Mouse (Mus musculus): ENCODE results near the gene Cryl1.

Gene Cryl1

GRCm38 (mm10) chr14:57318812-57319211, 79.5 kb downstream of the Cryl1 start:
- no peak for DNase-seq (ENCODE audit: low read depth, low spot score)

- peak; percentile 39 for DNase-seq (ENCODE audit: low read depth, low spot score)
Measured at GRCm38 (mm10) chr14:57316662-57317600, 81.4 kb downstream of the Cryl1 start.

- peak; percentile 29 for DNase-seq (ENCODE audit: low read depth, low spot score)
Measured at GRCm38 (mm10) chr14:57315976-57316375, 82.4 kb downstream of the Cryl1 start.

GRCm38 (mm10) chr14:57315551-57315950, 82.8 kb downstream of the Cryl1 start:
- DNase-seq (ENCODE audit: low read depth, low spot score) = peak; percentile 18

GRCm38 (mm10) chr14:57301600-57302230, 96.6 kb downstream of the Cryl1 start:
- no peak for DNase-seq (ENCODE audit: low read depth, low spot score)

- DNase-seq (ENCODE audit: low read depth, low spot score) = no peak
Measured at GRCm38 (mm10) chr14:57300530-57300929, 97.8 kb downstream of the Cryl1 start.

- DNase-seq (ENCODE audit: low read depth, low spot score) = no peak
Measured at GRCm38 (mm10) chr14:57297672-57298071, 100.7 kb downstream of the Cryl1 start.

GRCm38 (mm10) chr14:57291399-57291942, 106.9 kb downstream of the Cryl1 start:
- DNase-seq (ENCODE audit: low read depth, low spot score) = no peak

- no peak for DNase-seq (ENCODE audit: low read depth, low spot score)
Measured at GRCm38 (mm10) chr14:57289105-57289504, 109.2 kb downstream of the Cryl1 start.

- DNase-seq (ENCODE audit: low read depth, low spot score) = no peak
Measured at GRCm38 (mm10) chr14:57283816-57284215, 114.5 kb downstream of the Cryl1 start.

- DNase-seq (ENCODE audit: low read depth, low spot score) = no peak
Measured at GRCm38 (mm10) chr14:57282591-57282990, 115.7 kb downstream of the Cryl1 start.

GRCm38 (mm10) chr14:57280835-57281234, 117.5 kb downstream of the Cryl1 start:
- DNase-seq (ENCODE audit: low read depth, low spot score) = no peak

- DNase-seq (ENCODE audit: low read depth, low spot score) = no peak
Measured at GRCm38 (mm10) chr14:57276481-57277012, 121.8 kb downstream of the Cryl1 start.

- DNase-seq (ENCODE audit: low read depth, low spot score) = no peak
Measured at GRCm38 (mm10) chr14:57272341-57272740, 126.0 kb downstream of the Cryl1 start.

GRCm38 (mm10) chr14:57271861-57272260, 126.5 kb downstream of the Cryl1 start:
- no peak for DNase-seq (ENCODE audit: low read depth, low spot score)

- no peak for DNase-seq (ENCODE audit: low read depth, low spot score)
Measured at GRCm38 (mm10) chr14:57268900-57269299, 129.4 kb downstream of the Cryl1 start.

GRCm38 (mm10) chr14:57268344-57268743, 130.0 kb downstream of the Cryl1 start:
- no peak for DNase-seq (ENCODE audit: low read depth, low spot score)

- no peak for DNase-seq (ENCODE audit: low read depth, low spot score)
Measured at GRCm38 (mm10) chr14:57263943-57264342, 134.4 kb downstream of the Cryl1 start.

- no peak for DNase-seq (ENCODE audit: low read depth, low spot score)
Measured at GRCm38 (mm10) chr14:57259341-57259740, 139.0 kb downstream of the Cryl1 start.

- no peak for DNase-seq (ENCODE audit: low read depth, low spot score)
Measured at GRCm38 (mm10) chr14:57248661-57249060, 149.7 kb downstream of the Cryl1 start.

- no peak for DNase-seq (ENCODE audit: low read depth, low spot score)
Measured at GRCm38 (mm10) chr14:57246575-57246974, 151.8 kb downstream of the Cryl1 start.

- no peak for DNase-seq (ENCODE audit: low read depth, low spot score)
Measured at GRCm38 (mm10) chr14:57242978-57243377, 155.4 kb downstream of the Cryl1 start.

All from R1 (cell line).